Mouse (Mus musculus) liver, postnatal 0 days (tissue): ENCODE results near the gene Ifngr2.

ENCODE experiments used
- CTCF ChIP-seq: sonication (generic); IDR thresholded peaks from 2 replicates; pipeline ENCODE4 v1.5.1; 2016; ENCODE audit warnings: antibody characterized with exemption, low read depth
- EP300 ChIP-seq: IDR thresholded peaks from 2 replicates; pipeline ENCODE4 v1.6.1; 2016; ENCODE audit warnings: antibody characterized with exemption, low read depth, mild to moderate bottlenecking

GRCm38 (mm10) chr16:91557214-91557613 is 10.3 kb downstream of the Ifngr2 start:
- TF ChIP-seq CTCF: no peak
- TF ChIP-seq EP300: no peak
